Mouse (Mus musculus) cerebellum, postnatal 36 days (tissue): Measurements from ENCODE around the gene Col1a1.

ENCODE experiments used
- DNase-seq, 2 experiments: peaks; one replicate each; pipeline ENCODE4 v3.0.0; 2021 to 2022; ENCODE audit warnings: mixed read lengths in 2 of 2

The Col1a1 gene

DNA sequence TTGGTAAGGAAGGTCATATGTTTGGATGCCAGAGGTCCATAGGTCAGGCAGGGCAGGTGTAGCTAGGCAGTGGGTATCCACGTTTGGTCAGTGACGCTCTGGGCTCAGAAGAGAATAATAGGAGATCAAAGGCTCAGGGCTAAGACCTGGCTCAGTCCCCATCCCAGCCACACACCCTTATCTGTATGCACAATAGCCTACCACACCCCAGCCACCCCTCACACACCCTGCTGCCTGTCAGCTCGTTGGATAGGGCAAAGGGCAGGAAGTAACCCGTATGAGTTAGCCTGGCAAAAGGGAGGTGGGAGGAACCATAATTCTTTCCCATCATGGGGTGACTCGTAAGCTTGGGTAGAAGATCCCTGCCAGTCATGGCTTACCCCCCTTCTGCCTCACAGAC is 61.6 kb downstream of the Col1a1 start:
- no peak for DNase-seq

- DNase-seq: no peak
Measured at GRCm38 (mm10) chr11:94998041-94998531, 62.1 kb downstream of the Col1a1 start.

- no peak for DNase-seq
Measured at GRCm38 (mm10) chr11:95000128-95000527, 64.1 kb downstream of the Col1a1 start.

DNA sequence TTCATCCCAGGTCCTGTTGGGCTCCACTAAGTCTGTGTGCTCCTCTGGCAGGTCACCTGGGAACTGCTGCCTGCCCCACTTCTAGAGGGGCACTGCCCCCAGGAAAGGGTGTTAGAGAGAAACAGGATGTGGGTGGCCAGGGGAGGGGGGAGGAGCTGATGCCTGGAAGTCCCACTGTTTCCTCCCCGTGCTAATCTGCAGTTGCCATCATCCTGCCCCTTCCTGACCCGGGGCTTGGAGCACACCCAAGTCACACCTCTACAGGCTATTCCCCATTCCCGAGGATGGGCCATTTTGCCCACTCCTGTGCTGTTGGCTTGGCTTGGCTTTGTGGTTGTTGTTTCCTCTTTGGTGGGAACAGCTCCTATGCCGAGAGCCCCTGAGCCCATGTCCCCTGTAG is 64.5 kb downstream of the Col1a1 start:
- DNase-seq: no peak

- DNase-seq: peak; percentile 86 to 87
Measured at GRCm38 (mm10) chr11:95001058-95001457, 65.0 kb downstream of the Col1a1 start.

DNA sequence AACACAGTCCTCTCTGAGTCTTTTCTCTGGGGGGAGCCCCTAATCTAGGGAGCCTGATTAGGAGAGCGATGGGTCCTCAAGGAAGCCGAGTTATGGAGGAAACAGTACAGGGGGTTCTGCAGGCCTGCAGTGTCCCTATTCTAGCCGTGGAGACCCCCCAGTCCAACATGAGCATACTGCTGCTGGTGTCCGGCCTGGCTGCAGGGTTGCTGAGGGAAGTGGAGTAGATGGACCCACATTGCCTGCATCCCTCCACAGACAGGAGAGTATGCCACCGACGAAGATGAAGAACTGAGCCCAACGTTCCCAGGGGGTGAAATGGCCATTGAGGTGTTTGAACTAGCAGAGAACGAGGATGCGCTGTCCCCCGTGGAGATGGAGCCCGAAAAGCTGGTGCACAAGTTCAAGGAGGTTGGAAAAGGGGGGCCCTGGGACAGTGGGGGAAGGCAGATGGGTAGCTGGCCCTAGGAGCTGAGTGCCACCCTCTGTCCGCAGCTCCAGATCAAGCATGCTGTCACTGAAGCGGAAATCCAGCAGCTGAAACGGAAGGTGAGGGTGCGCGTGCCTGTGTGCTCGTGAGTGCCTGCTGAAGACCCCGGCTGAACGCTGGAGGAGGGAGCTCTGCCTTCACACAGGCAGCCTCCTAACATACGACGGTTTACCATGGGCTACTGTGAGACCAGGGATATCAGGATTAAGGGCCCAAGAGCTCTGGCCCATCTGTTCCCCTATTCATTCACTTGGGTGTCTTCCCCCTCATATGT is 65.7 kb downstream of the Col1a1 start:
- no peak for DNase-seq
